Mouse (Mus musculus) kidney, adult 18-20 months (tissue): ENCODE results near the gene Cdh16.
A peak's percentile ranks its signal among the peaks of the same experiment; 100 is the strongest.
"Not testable (repeated sequence)": the region's sequence is repeated elsewhere in the genome, so short reads cannot be mapped to it uniquely, and the experiment has no call there.

ENCODE experiments used
- DNase-seq: peaks from one replicate; pipeline ENCODE4 v3.0.0; 2021

The Cdh16 gene

DNA sequence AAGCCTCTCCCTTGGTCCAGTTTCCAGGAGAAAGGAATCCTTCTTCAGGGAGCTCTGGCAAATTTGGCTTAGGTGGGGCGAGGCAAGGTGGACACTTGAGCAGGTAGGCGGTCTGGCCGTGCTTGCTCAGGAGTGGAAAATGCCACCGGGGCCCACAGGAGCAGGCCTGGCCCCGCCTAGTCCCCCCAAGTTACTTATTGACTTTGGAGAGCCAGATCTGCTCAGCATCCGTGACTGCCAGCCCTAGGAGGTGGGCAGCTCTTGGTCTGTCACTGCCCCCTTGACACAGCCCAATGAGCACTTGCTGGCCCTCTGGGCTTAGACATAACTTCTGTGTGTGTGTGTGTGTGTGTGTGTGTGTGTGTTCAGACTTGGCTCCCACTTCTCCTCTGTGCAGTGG is at the start of gene Cdh16:
TSS of gene Cdh16 (minus strand) at position 236 of the 400 bp plus-strand sequence.
- DNase-seq, result peak; percentile 91

DNA sequence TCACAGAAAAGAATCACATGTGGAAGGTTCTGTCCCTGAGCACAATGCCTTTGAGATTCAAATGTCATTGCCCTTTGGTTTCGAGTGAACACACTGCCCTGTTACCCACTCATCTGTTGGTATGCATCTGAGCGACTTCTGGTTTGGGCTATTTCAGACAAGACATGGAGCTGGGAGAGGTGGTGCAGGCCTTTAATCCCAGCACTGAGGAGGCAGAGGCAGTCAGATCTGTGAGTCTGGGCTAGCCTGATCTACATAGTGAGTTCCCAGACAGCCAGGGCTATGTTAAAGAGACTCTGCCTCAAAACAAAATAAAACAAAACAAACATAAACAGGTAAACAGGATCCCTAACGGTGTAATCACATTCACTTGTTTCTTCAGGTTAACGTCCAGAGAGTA is 31.4 kb upstream of the Cdh16 start:
- no peak for DNase-seq

DNA sequence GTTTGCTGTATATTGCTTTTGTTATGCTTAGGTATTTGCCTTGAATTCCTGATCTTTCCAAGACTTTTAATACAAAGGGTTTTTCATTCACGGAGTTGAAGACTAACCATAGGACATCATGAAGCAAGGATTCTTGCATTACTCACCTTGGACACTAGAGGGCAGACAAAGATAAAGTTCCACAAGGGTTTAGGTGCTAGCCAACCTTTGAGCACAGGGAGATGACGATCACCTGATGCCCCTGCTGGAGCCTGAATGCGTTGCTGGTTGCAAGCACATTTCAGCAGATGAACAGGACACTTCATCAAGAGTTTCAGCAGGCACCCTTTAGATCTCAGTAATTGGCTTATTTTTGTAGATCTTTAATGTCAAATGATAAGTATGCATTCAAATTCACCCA is 30.8 kb upstream of the Cdh16 start:
- DNase-seq, result peak; percentile 63

DNA sequence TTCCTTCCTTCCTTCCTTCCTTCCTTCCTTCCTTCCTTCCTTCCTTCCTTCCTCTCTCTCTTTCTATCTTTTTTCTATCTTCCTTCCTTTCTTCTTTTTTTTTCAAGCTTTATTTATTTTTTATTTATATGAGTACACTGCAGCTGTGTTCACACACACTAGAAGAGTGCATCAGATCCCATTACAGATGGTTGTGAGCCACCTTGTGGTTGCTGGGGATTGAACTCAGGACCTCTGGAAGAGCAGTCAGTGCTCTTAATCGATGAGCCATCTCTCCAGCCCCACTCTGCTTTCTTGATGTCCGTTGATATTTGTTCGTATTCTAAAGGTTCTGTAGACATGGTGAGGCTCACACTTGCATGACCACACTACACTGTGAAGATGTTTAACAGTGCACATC is 20.0 kb upstream of the Cdh16 start:
- DNase-seq, result not testable (repeated sequence)

DNA sequence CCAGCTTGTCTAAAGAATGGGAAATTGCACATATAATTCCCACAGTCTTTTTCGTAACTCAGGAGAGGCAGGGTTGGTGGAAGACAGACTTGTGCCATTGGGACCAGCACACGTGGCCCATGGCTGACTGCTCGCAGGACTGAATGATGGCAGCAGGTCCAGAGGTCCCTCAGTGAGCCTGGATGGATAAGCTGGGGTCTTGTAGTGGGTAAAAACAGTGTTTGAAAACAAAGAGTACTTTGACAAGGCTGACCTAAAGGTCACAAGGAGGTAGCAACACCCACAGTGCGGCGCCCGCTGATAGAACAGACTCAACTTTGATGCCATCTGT is 18.1 kb upstream of the Cdh16 start:
- no peak for DNase-seq

DNA sequence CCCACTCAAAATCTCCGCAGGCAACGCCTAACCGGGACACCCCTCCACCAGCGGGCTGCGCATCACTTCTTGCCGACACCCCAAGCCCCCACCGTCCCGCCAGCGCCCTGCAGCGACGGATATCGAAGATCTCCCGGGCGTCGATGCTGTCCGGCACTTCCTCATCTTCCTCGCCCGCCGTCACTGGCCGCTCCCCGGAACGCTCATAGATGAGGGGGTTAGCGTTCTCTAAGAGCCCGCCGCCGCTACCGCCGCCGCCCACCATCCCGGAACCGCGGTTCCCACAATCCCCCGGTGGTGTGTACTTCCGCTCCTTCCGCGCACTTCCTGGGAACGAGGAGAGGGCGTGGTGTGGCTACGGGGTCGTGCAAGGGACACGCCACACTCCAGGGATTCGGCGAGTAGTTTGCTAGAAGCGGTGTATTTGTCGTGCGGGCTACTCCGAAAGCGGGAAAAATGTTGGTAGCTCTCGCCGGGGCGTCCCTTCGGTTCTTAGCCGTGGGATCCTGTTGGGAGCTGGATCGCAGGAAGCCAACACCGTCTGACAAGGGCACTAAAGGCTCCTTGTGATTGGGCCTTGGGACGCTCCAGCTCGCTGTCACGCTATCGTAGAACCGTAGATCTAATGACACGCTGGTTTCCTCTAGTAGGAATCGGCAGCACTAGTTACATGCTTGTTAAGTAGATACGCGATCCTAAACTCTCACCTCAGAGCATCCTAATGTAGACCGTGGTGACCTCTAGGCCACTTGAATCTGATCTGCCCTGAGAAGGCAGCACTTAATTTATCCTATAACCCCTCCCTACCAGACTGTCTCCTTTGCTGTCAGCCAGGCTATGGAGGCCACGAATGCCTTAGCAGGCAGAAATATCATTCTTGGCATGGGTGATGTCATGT is 17.5 kb upstream of the Cdh16 start, which contains the start of gene Ciao2b:
TSS of gene Ciao2b (minus strand) at position 540 of the 898 bp plus-strand sequence.
- DNase-seq, result peak; percentile 93

DNA sequence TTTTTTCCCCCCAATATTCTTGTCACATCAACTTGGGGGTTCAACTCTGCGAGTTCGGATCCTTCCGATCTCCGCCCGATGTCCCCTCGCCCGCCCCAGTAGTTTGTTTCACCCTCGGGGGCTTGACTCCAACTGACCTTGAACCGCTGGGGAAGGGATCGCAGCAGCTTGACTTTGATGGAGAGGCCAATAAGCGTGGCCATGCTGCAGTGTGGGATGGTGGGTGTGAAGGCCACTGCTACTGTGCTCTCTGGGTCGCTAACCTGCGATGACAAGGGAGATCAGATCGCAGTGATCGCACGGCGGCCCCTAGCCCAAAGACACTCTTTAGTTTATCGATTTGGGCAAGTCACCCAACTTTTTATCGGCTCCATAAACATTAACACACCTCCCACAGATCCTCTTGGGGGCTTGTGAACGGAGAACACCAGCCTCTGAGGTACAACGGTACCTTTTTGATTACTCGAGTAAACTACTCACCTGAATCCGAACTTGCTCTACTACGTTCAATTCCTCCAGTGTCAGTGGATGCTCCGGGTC is 16.7 kb upstream of the Cdh16 start:
- peak; percentile 15 for DNase-seq

DNA sequence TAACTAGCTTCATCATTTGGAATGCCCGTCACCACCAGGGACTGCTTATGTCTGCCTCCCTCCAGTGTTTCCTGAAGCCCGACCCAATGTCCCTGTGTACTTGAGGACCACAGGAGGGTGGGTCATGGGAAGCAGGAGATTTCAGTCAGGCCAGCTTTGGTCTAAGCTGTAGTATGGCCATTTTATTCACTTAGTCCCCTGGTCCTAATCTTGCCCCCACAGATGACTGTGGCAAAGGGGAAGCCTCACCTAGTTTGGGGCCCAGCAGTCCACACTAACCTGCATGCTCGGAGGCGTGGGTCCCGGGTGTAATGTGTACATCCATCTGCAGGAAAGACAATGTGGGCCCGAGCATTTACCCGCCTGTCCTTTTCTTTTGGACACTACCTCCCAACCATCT is 16.0 kb upstream of the Cdh16 start:
- DNase-seq, result no peak

DNA sequence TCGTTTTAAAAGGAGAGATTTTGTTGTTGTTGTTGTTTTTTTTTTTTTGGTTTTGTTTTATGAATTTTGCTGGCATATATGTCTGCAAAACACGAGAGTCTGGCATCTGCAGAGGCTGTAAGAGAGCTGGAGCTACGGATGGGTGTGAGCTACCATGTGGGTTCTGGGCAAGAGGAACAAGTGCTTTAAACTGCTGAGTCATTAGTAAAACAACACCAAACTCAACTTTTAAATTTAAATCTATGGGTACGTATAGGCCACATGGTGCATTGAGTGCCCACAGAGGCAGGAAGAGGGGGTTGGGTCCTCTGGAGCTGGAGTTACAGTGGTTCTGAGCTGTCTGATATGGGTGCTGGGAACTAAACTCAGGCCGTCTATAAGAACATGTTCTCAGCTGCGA is 13.8 kb upstream of the Cdh16 start:
- no peak for DNase-seq

DNA sequence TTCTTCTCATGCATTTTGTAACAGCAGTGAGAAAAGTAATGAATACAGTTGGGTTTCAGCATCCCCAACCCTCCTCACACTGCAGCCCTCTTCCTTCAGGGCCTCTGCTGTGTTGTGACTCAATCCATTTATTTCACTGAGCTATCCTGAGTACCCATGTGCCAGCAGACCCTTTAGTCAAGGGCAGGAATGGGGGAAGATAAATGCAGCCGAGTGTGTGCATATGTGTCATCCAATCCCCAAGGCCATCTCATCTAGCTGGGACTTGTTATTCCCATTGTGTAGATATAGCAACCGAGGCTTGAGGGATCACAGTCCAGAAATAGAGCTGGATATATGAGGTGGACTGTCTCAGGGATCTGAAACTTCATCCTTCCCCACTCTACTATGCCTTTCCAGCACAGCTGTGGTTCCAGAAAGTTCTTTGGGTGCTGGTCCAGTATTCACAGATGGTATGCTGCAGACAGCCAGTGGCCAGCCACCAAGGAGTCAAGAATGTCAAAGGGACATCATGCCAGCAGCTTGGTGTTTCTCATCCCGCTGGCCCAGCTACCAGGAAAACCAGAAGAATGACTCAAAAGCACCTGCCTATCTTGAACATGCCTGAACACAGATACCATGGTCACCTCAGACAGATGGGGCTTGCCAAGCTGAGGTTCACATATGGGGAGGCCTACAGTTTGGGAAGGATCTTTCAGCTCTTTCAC is 11.0 kb upstream of the Cdh16 start:
- DNase-seq, result no peak

DNA sequence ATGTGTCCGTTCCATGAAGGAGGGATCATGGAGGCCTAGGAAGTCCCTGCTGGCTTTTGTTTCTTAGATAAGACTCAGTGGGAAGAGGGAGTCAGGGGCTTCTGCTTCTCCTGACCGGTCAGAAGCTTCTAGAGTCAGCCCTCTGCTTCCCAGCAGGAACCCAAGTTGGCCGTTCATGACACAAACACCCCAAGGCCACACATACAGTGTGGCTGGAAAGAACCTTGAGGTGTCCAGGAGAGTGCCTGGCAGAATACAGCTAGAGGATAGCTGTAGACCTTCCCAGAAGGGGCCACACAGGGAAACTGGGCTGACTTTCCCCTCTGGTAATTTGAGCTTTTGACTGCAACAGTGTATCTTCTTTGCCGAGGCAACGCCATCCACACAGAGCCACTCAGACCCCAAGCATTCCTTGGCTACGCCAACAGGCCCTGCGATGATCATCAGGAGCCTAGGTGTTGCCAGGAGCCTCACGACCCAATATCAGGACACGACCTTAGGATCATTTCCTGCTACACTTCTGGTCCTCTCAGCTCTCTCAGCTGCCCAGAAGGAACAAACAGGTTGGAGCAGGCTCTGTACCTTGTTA is 9.1 kb upstream of the Cdh16 start:
- DNase-seq, result peak; percentile 3

DNA sequence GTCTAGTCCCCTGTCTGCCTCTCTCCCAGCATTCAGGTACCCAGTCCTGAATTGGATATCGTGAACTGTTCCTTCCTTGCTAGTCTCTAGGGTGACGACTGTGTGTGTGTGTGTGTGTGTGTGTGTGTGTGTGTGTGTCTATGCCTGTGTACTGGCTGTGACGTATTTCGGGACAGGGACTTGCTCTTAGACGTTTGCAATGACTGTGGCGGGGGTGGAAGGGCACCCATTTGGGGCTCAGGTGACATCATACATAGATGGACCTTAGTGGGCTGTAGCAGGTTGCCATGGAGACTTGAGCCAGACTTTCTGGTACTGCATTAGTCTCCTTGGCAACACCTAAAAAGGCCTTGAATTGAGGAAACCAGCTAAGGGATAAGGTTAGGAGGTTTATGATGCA is 8.3 kb upstream of the Cdh16 start:
- DNase-seq, result no peak

DNA sequence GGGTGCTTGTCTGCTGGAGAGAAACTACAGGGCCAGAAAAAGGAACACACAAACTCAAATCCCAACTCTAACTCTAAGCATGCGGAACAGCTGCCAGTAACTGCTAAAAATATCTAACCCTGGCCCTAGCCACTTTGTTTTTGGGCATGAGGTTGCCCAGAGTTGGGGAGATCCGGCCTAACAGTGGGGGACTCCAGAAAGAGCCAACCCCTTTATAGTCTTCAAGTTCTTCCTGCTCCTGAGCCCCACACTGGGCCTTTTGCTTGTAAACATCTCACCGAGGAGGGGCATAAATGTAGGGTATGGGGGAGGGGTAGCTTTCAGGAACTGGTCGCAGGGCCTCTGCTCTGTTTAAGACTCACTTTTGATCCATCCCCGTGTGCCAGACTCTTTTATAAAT is 7.8 kb upstream of the Cdh16 start:
- DNase-seq, result peak; percentile 13

DNA sequence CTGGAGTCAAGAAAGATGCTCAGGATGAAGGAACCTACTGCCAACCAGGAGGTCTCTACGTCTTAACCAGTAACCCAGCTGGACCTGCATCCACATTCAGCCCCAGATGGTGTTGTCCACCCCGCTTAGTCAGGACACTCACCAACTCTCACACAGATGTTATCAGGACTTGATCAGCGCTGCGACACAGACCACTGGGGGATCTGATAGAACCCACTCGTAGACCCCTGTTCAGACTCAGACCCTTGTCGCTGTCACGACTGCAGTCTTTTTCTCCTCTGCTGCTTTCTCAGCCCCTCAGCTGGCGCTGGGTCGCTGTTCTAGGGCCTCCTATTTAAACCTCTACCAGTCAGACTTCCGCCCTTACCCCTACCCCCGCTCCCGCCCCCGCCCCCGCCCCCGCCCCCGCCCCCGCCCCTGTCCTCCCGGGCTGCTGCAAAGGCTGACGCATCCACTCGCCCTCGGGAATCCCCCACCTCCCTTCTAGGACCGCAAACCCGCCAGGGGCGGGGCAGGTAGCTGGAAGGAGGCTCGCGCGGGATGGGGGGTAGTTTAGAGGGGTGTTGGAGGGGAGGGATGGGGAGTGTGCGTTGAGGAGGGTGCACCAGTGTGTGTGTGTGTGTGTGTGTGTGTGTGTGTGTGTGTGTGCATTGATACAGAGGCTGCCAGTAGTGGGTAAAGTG is 6.9 kb upstream of the Cdh16 start, which contains the start of gene Rrad:
TSS of gene Rrad (minus strand) at position 347 of the 683 bp plus-strand sequence.
- peak; percentile 38 for DNase-seq

DNA sequence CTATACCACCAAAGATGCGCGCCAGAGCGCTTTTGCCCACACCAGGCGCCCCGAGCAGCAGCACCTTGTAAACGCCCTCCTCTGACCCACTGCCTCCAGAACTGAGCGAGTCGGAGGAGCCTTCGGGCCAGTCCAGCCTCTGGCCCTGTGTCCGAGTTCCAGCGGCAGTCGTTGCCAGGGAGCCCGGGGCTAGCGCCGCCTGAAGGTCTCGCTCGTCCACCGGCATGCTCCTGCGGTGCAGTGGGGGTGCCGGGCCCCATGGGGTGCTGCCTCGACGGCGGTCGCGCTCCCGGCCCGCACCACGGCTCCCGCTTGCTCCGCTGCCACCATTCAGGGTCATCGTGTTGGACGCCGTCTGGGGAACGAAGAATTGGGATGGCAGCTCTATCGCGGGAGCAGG is 6.4 kb upstream of the Cdh16 start:
- DNase-seq, result no peak

DNA sequence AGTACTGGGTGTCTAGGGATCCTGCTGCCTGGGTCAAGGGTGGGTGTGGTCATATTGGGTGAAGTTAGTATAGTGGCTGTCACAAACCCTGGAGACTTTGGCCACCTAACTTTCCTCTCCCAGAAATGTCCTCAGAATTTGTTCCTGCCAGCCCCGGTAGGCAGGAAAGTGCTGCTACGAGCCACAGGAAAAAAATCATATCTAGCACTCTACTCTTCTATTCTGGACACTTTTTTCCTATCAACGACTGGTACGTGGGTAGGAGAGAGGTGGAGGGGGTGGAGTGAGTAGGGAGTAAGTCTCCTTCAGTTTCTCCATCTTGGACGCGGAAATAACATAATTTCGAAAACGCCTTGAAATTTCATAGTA is 5.9 kb upstream of the Cdh16 start:
- DNase-seq, result no peak

DNA sequence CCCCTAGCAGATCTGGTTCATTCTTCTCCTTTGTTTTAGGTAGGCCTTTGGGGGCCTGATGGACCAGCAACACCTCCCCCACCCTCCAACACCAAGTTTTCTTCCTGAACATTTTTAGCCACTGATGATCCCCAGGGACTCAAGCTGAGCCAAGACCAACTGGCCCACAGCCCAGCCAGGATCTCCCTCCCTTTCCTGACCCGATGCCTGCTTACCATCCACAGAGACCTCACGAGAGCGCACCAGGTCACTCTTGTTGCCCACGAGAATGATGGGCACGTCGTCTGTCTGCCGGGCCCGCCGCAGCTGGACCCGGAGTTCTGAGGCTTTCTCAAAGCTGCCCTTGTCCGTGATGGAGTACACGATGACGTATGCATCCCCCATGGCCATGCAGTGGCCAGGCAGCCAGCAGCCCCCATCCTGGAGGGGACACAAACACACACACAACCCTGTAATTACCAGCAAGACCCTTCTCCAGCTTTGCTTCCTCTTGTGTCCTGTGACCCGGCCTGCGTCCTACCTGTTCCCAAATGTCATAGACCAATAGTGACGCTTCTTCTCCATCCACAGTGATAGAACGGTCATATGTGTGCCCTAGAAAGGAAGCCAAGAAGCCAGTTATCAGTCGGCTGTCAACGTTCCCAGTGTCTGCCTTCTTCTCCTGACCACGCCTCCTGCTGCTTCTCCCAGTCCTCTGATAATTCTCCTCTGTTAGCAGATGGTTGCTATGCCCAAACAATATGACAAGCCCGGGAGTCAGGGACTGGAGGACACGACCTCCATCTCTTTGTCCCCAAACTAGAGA is 5.3 kb upstream of the Cdh16 start:
- DNase-seq, result peak; percentile 67

DNA sequence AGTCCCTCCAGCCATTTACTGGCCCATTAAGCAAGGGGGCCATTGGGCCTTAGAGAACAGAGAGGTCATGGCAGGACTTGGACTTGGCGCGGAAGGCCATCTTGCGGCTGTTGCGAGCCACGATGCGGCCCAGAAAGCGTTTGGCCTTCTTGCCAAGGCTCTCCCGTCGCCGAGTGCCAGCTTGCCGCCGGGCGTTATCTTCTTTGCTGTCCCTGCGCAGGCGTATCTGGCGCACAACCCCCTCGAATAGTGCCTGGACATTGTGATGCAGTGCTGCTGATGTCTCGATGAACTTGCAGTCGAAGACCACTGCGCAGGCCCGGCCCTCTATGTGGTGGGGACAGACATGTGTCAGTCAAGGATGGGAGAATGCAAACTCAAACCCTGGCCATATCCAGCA is 4.2 kb upstream of the Cdh16 start:
- DNase-seq, result no peak

DNA sequence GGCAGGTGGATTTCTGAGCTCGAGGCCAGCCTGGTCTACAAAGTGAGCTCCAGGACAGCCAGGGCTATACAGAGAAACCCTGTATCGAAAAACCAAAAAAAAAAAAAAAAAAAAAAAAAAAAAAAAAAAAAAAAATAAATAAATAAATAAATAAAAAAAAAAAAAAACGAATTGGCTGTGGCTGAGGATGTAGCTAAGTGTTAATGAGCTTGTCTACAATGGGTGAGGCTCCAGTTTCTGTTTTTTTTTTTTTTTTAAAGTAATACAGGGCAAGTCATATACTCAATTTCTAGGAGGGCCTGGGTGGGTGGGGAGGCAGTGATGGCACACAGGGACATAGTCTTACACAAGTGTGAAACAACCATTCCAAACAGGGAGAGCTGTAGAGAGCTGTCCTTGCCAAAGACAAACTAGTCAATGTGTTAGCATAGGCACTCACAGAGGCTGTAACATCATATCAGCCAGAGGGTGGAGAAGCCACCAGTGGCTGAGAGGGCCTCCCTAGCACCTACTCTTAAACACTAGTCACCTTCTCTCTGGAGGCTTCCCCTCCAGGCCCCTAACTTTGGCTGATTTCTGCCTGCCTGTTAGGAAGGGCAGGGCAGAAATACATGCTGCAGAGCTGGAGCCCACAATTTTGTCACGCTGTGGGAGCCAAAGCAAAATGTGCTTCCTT is 3.0 kb upstream of the Cdh16 start:
- DNase-seq, result no peak

DNA sequence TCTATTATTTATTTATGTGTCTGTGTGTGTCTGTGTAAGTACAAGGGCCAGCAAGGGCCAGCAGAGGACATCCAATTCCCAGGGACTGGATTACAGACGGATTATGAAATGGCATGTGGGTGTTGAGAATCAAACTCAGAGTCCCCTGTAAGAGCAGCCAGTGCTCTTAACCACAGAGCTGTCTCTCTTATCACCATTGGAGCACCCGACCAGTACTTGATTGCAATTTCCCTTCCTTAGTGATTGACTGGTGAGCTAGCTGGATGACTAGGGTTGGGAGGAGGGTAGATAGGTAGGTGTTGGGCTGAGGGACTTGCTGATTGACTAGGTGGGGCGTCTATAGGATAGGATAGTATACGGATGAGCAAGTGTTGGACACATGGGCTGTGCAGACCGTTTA is 3.4 kb downstream of the Cdh16 start:
- no peak for DNase-seq

DNA sequence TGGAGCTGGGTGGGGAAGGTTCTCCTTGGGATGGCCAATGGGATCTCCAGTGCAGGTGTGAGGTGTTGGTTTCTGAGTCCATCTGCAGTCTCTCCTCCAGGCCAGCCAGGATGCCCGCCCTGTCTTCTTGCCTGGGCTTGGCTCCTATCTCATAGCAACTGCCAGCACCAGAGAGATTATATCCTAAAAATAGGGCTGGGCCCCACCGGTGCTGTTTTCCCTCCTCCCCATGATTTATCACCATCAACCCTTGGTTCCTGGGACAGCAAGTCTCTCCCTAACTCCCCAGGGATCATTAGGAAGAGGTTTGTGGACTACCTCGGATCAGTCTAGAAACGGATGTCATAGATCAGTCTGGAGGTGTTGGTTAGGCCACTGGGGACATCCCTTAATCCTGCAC is 11.1 kb downstream of the Cdh16 start:
- no peak for DNase-seq

DNA sequence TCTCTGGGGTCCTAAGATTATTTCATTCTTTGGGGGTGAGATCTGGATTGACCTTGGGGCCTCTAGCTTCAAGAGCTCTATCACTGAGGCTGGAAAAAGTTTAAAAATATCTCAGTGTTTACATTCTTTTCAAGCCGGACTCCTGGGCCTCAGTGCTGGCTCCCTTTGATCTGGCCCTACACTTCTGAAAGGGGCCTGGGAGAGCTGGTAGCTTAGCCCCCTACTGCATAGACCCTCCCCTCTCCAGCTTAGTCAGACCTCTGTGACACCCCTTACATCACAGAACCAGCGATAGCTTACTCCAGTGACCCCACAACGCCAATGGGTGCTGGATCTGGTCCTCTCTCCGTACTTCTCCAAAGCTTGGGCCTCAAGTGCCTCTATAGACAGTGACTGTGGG is 12.6 kb downstream of the Cdh16 start:
- no peak for DNase-seq
